Mouse (Mus musculus): Measurements from ENCODE around the gene Gdf15. TPM values are rescaled to one million over a fixed set of nuclear protein-coding genes. Genes with fewer than 3 reads are reported as not detected.

The Gdf15 gene
- polyA plus RNA-seq, 1 experiment from 2014 or later: 1.0 TPM

- peaks cover 21% of the 10 kb centered on the region for H3K4me1 ChIP-seq (replicated peaks)
- ATAC-seq (ENCODE audit: insufficient number of reproducible peaks, low FRiP score): peak; percentile 1; the same call in 1 of the 2 replicates
- H3K9me3 ChIP-seq (replicated peaks): 0 out of 2 replicates have a peak, but pooled peaks cover 5% of the 10 kb centered on the region
- H3K9ac ChIP-seq: peak overlapping the region; percentile 66
- no peaks in the 10 kb centered on the region for H3K27me3 ChIP-seq (replicated peaks)
- H3K4me3 ChIP-seq: peak overlapping the region; percentile 75
- H3K36me3 ChIP-seq: peaks cover 9% of the 10 kb centered on the region
- peak overlapping the region; percentile 55 for H3K27ac ChIP-seq (ENCODE audit: poor library complexity, severe bottlenecking)
- 37% methylated on average over 19 of the region's 19 CpGs for WGBS
- peak overlapping the region; percentile 64 for H3K4me2 ChIP-seq
These were observed 40.2 kb upstream of the Gdf15 start for GRCm38 (mm10) chr8:70672325-70673078.

- no peak for ATAC-seq (ENCODE audit: insufficient number of reproducible peaks, low FRiP score)
- Histone ChIP-seq H3K4me1 (replicated peaks) (peaks cover 21% of the 10 kb centered on the region), H3K9ac (no peak overlapping the region), H3K4me2 (no peak overlapping the region), H3K9me3 (replicated peaks) (0 out of 2 replicates have a peak, but pooled peaks cover 5% of the 10 kb centered on the region), H3K4me3 (no peak overlapping the region), H3K36me3 (peaks cover 5% of the 10 kb centered on the region; the same call in 1 of the 2 replicates), H3K27ac (ENCODE audit: poor library complexity, severe bottlenecking) (0 out of 2 replicates have a peak overlapping the region, but pooled peaks have one; percentile 8), H3K27me3 (replicated peaks) (no peaks in the 10 kb centered on the region)
- 60% methylated on average over 10 of the region's 10 CpGs for WGBS
These were observed 39.5 kb upstream of the Gdf15 start for GRCm38 (mm10) chr8:70671615-70672324.

- no peaks in the 10 kb centered on the region for H3K27me3 ChIP-seq (replicated peaks)
- 0 out of 2 replicates have a peak, but pooled peaks cover 5% of the 10 kb centered on the region for H3K9me3 ChIP-seq (replicated peaks)
- no peaks in the 10 kb centered on the region for H3K4me1 ChIP-seq (replicated peaks)
- H3K9ac ChIP-seq: no peak overlapping the region
- H3K27ac ChIP-seq (ENCODE audit: poor library complexity, severe bottlenecking): no peak overlapping the region
- no peak; the same call in 1 of the 2 replicates for ATAC-seq (ENCODE audit: insufficient number of reproducible peaks, low FRiP score)
- no peak overlapping the region for H3K4me2 ChIP-seq
- H3K4me3 ChIP-seq: no peak overlapping the region
- H3K36me3 ChIP-seq: no peaks in the 10 kb centered on the region
- 66% methylated on average over 5 of the region's 5 CpGs for WGBS
These were observed 34.8 kb upstream of the Gdf15 start for GRCm38 (mm10) chr8:70667071-70667470.

- peaks cover under 1% of the 10 kb centered on the region; the same call in 1 of the 2 replicates for H3K4me1 ChIP-seq (replicated peaks)
- H3K27ac ChIP-seq (ENCODE audit: poor library complexity, severe bottlenecking): no peak overlapping the region
- H3K9me3 ChIP-seq (replicated peaks): 0 out of 2 replicates have a peak, but pooled peaks cover 5% of the 10 kb centered on the region
- H3K4me3 ChIP-seq: no peak overlapping the region
- ATAC-seq (ENCODE audit: insufficient number of reproducible peaks, low FRiP score): no peak
- WGBS: 71% methylated on average over 2 of the region's 2 CpGs
- no peaks in the 10 kb centered on the region for H3K27me3 ChIP-seq (replicated peaks)
- H3K4me2 ChIP-seq: no peak overlapping the region
- H3K36me3 ChIP-seq: no peaks in the 10 kb centered on the region
- no peak overlapping the region for H3K9ac ChIP-seq
These were observed 33.3 kb upstream of the Gdf15 start for GRCm38 (mm10) chr8:70665599-70665998.

GRCm38 (mm10) chr8:70664631-70665030 is 32.4 kb upstream of the Gdf15 start:
- H3K4me1 ChIP-seq (replicated peaks): peaks cover 7% of the 10 kb centered on the region
- ATAC-seq (ENCODE audit: insufficient number of reproducible peaks, low FRiP score): no peak
- no peak overlapping the region for H3K9ac ChIP-seq
- no peak overlapping the region for H3K4me3 ChIP-seq
- H3K27ac ChIP-seq (ENCODE audit: poor library complexity, severe bottlenecking): no peak overlapping the region
- WGBS: 62% methylated on average over 3 of the region's 3 CpGs
- 0 out of 2 replicates have a peak, but pooled peaks cover 5% of the 10 kb centered on the region for H3K9me3 ChIP-seq (replicated peaks)
- no peaks in the 10 kb centered on the region for H3K27me3 ChIP-seq (replicated peaks)
- H3K36me3 ChIP-seq: no peaks in the 10 kb centered on the region
- H3K4me2 ChIP-seq: no peak overlapping the region

- ATAC-seq (ENCODE audit: insufficient number of reproducible peaks, low FRiP score): no peak
These were observed 31.4 kb upstream of the Gdf15 start for GRCm38 (mm10) chr8:70663691-70664090.

GRCm38 (mm10) chr8:70660273-70660725 is 28.0 kb upstream of the Gdf15 start, which contains the start of gene Pgpep1:
Gene Pgpep1 (minus strand): TSS chr8:70660388.
- peak within 1 kb of the TSS; percentile 86 for H3K27ac ChIP-seq (ENCODE audit: poor library complexity, severe bottlenecking)
- 3% methylated on average over 14 of the region's 14 CpGs for WGBS
- H3K36me3 ChIP-seq: peaks cover 22% of the 10 kb centered on the region
- H3K4me1 ChIP-seq (replicated peaks): peaks cover 24% of the 10 kb centered on the region
- no peaks in the 10 kb centered on the region for H3K9me3 ChIP-seq (replicated peaks)
- H3K4me3 ChIP-seq: peak within 1 kb of the TSS; percentile 77
- H3K27me3 ChIP-seq (replicated peaks): no peaks in the 10 kb centered on the region
- peak within 1 kb of the TSS; percentile 84 for H3K4me2 ChIP-seq
- peak within 1 kb of the TSS; percentile 87 for H3K9ac ChIP-seq
- ATAC-seq (ENCODE audit: insufficient number of reproducible peaks, low FRiP score): peak; percentile 66

More at GRCm38 (mm10) chr8:70663691-70664090, 31.4 kb upstream of the Gdf15 start:
- H3K27ac ChIP-seq (ENCODE audit: poor library complexity, severe bottlenecking): no peak overlapping the region
- H3K36me3 ChIP-seq: no peaks in the 10 kb centered on the region
- H3K4me3 ChIP-seq: no peak overlapping the region
- H3K27me3 ChIP-seq (replicated peaks): no peaks in the 10 kb centered on the region
- H3K4me2 ChIP-seq: no peak overlapping the region
- WGBS: 55% methylated on average over 4 of the region's 4 CpGs
- H3K9ac ChIP-seq: no peak overlapping the region
- H3K4me1 ChIP-seq (replicated peaks): peaks cover 10% of the 10 kb centered on the region
- 0 out of 2 replicates have a peak, but pooled peaks cover 5% of the 10 kb centered on the region for H3K9me3 ChIP-seq (replicated peaks)

- WGBS: 2% methylated on average over 43 of the region's 44 CpGs
- Histone ChIP-seq H3K4me3 (peak overlapping the region; percentile 77), H3K4me1 (replicated peaks) (peaks cover 24% of the 10 kb centered on the region), H3K9ac (peak overlapping the region; percentile 87), H3K4me2 (peak overlapping the region; percentile 84), H3K27ac (ENCODE audit: poor library complexity, severe bottlenecking) (peak overlapping the region; percentile 86), H3K27me3 (replicated peaks) (no peaks in the 10 kb centered on the region), H3K9me3 (replicated peaks) (no peaks in the 10 kb centered on the region), H3K36me3 (peaks cover 27% of the 10 kb centered on the region)
- peak; percentile 98 for ATAC-seq (ENCODE audit: insufficient number of reproducible peaks, low FRiP score)
These were observed 27.5 kb upstream of the Gdf15 start for GRCm38 (mm10) chr8:70659604-70660272.

- peak overlapping the region; percentile 77 for H3K4me3 ChIP-seq
- WGBS: under 1% methylated on average over 31 of the region's 31 CpGs
- peaks cover 31% of the 10 kb centered on the region for H3K36me3 ChIP-seq
- H3K27me3 ChIP-seq (replicated peaks): no peaks in the 10 kb centered on the region
- H3K9me3 ChIP-seq (replicated peaks): no peaks in the 10 kb centered on the region
- peak; percentile 73 for ATAC-seq (ENCODE audit: insufficient number of reproducible peaks, low FRiP score)
- peaks cover 24% of the 10 kb centered on the region for H3K4me1 ChIP-seq (replicated peaks)
- peak overlapping the region; percentile 86 for H3K27ac ChIP-seq (ENCODE audit: poor library complexity, severe bottlenecking)
- peak overlapping the region; percentile 87 for H3K9ac ChIP-seq
- H3K4me2 ChIP-seq: peak overlapping the region; percentile 84
These were observed 26.8 kb upstream of the Gdf15 start for GRCm38 (mm10) chr8:70658897-70659603.

- no peak overlapping the region for H3K4me3 ChIP-seq
- H3K27ac ChIP-seq (ENCODE audit: poor library complexity, severe bottlenecking): no peak overlapping the region
- H3K36me3 ChIP-seq: peaks cover 37% of the 10 kb centered on the region
- no peak for ATAC-seq (ENCODE audit: insufficient number of reproducible peaks, low FRiP score)
- peak overlapping the region; percentile 87 for H3K9ac ChIP-seq
- peak overlapping the region; percentile 84; the same call in 1 of the 2 replicates for H3K4me2 ChIP-seq
- no peaks in the 10 kb centered on the region for H3K27me3 ChIP-seq (replicated peaks)
- H3K4me1 ChIP-seq (replicated peaks): peaks cover 24% of the 10 kb centered on the region
- no peaks in the 10 kb centered on the region for H3K9me3 ChIP-seq (replicated peaks)
- 77% methylated on average over 2 of the region's 2 CpGs for WGBS
These were observed 25.5 kb upstream of the Gdf15 start for GRCm38 (mm10) chr8:70657739-70658138.
